Mouse (Mus musculus) gastrocnemius, adult 18-20 months (tissue): ENCODE results near the gene 3300002I08Rik. TPM values are rescaled to one million over a fixed set of nuclear protein-coding genes. Genes with fewer than 3 reads are reported as not detected.
"Not testable (repeated sequence)": the region's sequence is repeated elsewhere in the genome, so short reads cannot be mapped to it uniquely, and the experiment has no call there.

Experiments
- DNase-seq: peaks from one replicate; pipeline ENCODE4 v3.0.0; 2021; ENCODE audit warnings: low spot score
- long read RNA-seq, 2 experiments: library from polyadenylated mRNA; stranded (forward); transcript quantifications; one replicate each; pipeline ENCODE4 v2.0.0; 2021
- total RNA-seq, 2 experiments: library from RNA; stranded (reverse); gene quantifications; 2 replicates each; pipeline ENCODE4 v1.2.3; 2021

Gene 3300002I08Rik
- under 1 TPM; 0.55 to 0.95 TPM for total RNA-seq
- long read RNA-seq, experiment 1 = 0 reads
- long read RNA-seq, experiment 2, partial matches to known transcripts = 0 of 1 reads
- long read RNA-seq, experiment 2, other reads (novel, unspliced or antisense) = 1 of 1 reads

GRCm38 (mm10) chr2:150362113-150362877 lies at the start of gene 3300002I08Rik:
TSS of gene 3300002I08Rik (minus strand) at chr2:150362765.
- DNase-seq = peak; percentile 92

DNA sequence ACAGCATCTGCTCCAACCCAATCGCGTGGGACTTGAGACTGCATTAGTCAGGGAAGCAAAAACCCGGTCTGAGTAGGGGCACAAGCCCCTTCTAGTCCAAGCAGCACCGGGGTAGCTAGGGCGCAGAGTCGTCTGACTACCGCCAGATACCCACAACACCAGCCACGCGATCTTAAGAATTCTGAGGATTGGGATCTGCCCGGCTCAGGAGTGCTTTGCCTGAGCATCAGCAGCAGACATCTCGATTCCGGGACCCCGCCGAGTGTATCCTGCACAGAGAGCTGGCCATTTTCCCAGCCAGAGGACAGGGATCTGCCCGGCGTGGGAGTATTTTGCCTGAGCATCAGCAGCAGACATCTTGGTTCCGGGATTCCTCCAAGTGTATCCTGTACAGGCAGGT lies 49.6 kb upstream of the 3300002I08Rik start:
- DNase-seq = not testable (repeated sequence)

- no peak for DNase-seq
Measured at GRCm38 (mm10) chr2:150390198-150390597, 27.6 kb upstream of the 3300002I08Rik start.

- DNase-seq = not testable (repeated sequence)
Measured at GRCm38 (mm10) chr2:150385553-150386106, 23.1 kb upstream of the 3300002I08Rik start.

DNA sequence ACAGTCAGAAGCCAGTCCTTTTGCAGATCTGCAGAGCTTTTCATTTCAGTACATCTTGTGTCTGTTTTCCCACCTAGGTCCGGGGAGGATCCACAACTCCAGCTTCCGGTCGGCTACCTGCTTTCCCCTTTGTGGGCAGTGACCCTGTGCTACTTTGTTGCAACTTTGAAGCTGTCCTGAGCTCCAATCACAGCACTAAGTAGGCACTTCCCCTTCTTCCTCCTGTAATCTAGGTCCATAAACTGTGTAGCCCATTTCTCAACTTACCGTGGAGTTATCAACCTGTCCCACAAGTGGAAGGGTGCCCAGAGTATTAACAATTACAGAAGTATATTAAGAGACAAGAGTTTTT lies 289 bp upstream of the 3300002I08Rik start:
- no peak for DNase-seq

DNA sequence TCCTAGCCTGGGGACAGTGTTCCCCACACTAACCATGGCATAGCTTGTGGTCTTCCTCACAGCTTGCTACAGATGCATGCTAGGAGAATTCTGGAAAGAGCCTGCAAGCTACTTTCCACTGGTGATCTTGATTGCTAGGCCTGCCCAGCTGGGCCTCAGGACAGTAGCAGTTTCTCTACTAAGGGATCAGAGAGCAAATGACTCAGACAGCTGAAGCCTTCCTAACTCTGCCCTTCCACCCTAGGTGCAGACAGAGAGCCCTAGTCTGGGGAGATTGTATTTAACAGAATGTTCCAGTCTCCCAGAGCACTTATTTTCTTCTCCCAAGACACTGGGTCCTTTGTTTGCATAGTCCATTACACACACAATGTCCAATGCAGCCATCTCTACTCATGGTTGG lies 5.4 kb downstream of the 3300002I08Rik start:
- not testable (repeated sequence) for DNase-seq

DNA sequence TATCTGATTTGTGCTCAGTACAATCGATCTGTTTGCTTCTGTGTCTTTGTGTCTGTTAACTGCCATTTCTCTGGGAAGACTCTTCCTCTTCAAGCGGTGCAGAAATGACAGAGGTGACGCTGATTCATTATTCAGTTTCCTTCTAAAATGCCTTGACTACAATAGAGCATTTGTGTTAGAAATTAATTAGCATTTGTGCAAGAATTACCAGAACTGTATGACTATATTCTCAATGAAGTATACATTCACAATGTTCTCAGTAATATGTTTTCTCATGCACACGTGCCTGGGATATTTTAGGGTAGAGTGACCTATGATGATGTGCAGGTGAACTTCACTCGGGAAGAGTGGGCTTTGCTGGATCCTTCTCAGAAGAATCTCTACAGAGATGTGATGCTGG lies 39.2 kb downstream of the 3300002I08Rik start, which contains the start of gene Gm10130:
Gene Gm10130 (plus strand): TSS at position 301 of the 400 bp plus-strand sequence.
- no peak for DNase-seq

- DNase-seq = no peak
Measured at GRCm38 (mm10) chr2:150318973-150319372, 43.6 kb downstream of the 3300002I08Rik start.

DNA sequence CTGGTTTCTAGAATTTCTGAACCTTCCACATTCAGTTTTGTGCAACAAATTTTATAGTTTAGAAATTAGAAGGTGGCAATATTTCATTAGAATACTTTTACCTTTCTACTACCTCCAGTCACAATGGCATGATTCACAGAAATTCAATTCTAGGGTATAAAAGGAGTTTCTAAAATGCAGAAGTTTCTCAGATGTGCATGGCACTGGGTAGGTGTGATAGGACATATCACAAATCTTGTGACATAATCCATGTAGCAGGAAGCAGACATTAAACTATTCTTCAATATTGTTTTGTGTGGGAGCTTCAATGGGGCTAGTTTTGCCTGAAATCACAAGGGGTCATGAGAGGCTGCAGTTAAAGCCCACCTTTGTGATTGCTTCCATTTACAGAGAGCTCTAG lies 46.4 kb downstream of the 3300002I08Rik start:
- no peak for DNase-seq

DNA sequence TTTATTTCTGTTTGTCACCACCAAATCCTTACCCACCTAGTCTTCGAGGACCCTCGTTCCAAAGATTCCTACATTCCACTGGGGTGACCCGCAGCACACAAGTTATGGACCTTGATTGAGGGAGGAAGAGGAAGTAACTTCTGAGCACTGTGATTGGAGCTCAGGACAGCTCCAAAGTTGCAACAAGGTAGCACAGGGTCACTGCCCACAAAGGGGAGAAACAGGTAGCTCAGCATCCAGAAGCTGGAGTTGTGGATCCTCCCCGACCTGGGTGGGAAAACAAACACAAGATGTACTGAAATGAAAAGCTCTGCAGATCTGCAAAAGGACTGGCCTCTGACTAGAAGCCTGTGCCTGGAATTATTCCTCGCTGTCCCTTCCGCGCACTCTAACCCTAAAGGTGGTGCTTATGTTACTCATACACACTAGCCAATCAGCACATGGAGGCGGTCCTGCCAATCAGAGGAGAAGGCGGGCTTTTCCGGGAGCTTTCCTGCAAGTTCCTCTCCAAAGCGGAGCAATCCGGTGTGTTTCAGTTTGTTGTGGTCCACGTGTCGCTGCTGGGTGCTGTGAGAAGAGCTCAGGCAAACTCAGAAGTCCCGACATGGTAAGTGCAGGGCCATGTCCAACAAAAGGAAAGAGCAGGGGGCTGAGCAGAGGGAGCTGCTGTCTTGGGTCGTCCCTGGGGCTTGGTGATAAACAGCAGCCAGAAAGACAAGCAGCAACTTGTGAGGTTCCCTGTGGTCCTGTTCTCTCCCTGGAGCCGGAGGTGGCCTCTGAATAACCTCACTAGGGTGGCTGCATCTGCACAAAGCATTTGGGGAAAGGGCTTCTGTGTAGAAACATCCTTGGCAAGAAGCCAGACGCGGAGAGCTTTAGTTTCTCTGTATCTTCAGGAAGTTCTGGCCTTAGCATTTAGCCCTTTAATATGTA lies 51.3 kb downstream of the 3300002I08Rik start:
- peak; percentile 94 for DNase-seq

DNA sequence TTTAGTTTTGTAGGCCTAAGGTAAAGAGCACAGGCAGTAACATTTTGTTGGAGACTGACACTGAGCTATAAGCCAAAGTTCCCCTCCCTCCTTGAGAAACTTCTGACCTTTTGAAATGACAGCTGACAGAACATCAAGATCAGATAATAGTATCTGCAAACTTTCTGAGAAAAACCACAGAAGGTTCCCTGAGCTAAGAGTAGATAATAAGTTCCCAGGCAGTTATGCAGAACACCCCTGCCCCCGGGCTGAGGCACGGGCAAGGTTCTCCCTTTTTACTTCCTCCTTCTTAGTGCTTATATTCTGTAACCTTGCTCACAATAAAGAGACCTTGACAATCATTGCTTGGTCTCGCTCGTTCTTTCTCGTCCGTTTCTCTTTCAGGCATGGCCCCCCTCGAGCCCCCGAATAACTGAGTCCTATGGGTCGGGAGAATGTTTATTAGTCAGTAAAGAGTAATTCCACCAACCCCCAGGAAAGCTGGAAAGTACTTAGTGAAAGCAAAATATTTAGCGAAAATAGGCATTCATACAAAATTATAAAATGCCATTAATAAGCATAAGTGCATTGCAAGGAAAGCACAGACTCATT lies 55.3 kb downstream of the 3300002I08Rik start:
- DNase-seq = no peak

DNA sequence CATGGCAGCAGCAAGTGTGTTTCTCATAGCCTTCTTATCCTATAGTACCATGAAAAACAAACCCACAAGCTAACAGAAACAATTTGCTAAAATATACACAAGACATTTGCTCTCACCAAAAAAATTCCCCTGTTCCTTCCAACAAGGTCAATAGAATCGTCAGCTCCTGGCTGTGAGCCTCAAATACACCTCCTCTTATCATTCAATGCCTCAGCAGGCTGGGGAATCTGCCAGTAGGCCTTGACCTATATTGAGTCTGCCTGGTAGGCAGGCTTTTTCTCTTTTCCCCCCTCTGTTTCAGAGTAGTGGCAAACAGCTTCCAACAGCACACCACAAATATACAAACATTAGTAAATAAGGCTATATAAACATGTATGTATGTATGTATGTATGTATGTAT lies 63.5 kb downstream of the 3300002I08Rik start:
- DNase-seq = no peak

DNA sequence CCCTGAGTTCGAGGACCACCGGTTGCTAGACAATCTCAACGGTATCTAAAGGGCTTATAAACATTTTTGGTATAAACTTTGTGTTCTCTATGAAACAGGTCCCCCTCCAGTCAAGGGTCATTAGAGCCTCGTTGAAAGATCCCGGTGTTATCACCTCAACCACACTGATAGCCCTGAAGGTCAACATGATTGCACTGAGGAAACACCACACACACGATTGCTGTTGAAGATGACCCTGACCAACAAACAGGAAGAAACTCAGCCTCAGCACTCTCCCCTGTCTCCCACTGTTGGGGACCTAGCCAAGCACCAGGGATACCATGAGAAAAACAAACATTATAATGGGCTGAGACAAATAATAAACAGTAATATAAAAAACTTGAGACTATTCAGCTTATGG lies 68.9 kb downstream of the 3300002I08Rik start:
- DNase-seq = no peak

Other genes with a start within 250 kb of the 3300002I08Rik start
- gene Zfp120, start 226.1 kb downstream of the 3300002I08Rik start, total RNA-seq = 1 to 10 TPM; 5.9 to 6.6 TPM
- gene Gm10770, start 183.1 kb downstream of the 3300002I08Rik start, total RNA-seq = not detected
- gene Gm14139, start 181.0 kb downstream of the 3300002I08Rik start, total RNA-seq = not detected
- 1 to 10 TPM; 1.5 to 2.1 TPM for gene Zfp937, start 144.7 kb downstream of the 3300002I08Rik start, total RNA-seq
- 1 to 10 TPM; 1.9 to 2.4 TPM for gene Gm21994, start 107.2 kb downstream of the 3300002I08Rik start, total RNA-seq
- not detected for gene Gm14124, start 105.2 kb downstream of the 3300002I08Rik start, total RNA-seq
- gene Gm10130, start 39.1 kb downstream of the 3300002I08Rik start, total RNA-seq = 1 to 10 TPM in 1 of 2 experiments, not detected in 1; 2.1 TPM
- gene Zfp442, start 88.7 kb upstream of the 3300002I08Rik start, total RNA-seq = 1 to 10 TPM; 1.6 to 2.1 TPM
- gene Zfp345, start 122.3 kb upstream of the 3300002I08Rik start, total RNA-seq = not detected
- gene Cst7, start 207.7 kb upstream of the 3300002I08Rik start, total RNA-seq = not detected
- 10 to 100 TPM; 19.3 to 20.4 TPM for gene Apmap, start 245.8 kb upstream of the 3300002I08Rik start, total RNA-seq